Mouse (Mus musculus): ENCODE measurements at regions not wholly inside any gene's neighbourhood (a gene's known extent, or its start where the extent isn't known, plus 50 kb on each side); places are given as distances from the start of the nearest gene placed in this dataset.

GRCm38 (mm10) chr9:43879220-43879968 lies 135.6 kb downstream of the Nectin1 start:
- peaks cover 33% of the 10 kb centered on the region for H3K27me3 ChIP-seq (ENCODE audit: control insufficient read depth, insufficient read depth, low read depth, low read length)
- no peaks in the 10 kb centered on the region for H3K9me3 ChIP-seq (ENCODE audit: control insufficient read depth, low read length)
- no peak overlapping the region for H3K27ac ChIP-seq (ENCODE audit: low read length)
- ATAC-seq (ENCODE audit: low read depth), result peak; percentile 75
- H3K9ac ChIP-seq (ENCODE audit: low read length), result no peak overlapping the region
- 3% methylated on average over 24 of the region's 24 CpGs for WGBS
- H3K4me3 ChIP-seq (ENCODE audit: low read length), result peak overlapping the region; percentile 20
- no peaks in the 10 kb centered on the region for H3K36me3 ChIP-seq (ENCODE audit: control insufficient read depth, insufficient read depth, low read length)
- peak overlapping the region; percentile 40 for H3K4me2 ChIP-seq (ENCODE audit: low read depth, low read length)
- peaks cover 6% of the 10 kb centered on the region; the same call in 1 of the 2 replicates for H3K4me1 ChIP-seq (replicated peaks; ENCODE audit: control insufficient read depth, insufficient read depth, low read length)

- H3K4me3 ChIP-seq (ENCODE audit: low read length), result peak overlapping the region; percentile 20
- peaks cover 6% of the 10 kb centered on the region; the same call in 1 of the 2 replicates for H3K4me1 ChIP-seq (replicated peaks; ENCODE audit: control insufficient read depth, insufficient read depth, low read length)
- H3K4me2 ChIP-seq (ENCODE audit: low read depth, low read length), result peak overlapping the region; percentile 40
- H3K27me3 ChIP-seq (ENCODE audit: control insufficient read depth, insufficient read depth, low read depth, low read length), result peaks cover 33% of the 10 kb centered on the region
- ATAC-seq (ENCODE audit: low read depth), result no peak
- H3K27ac ChIP-seq (ENCODE audit: low read length), result no peak overlapping the region
- under 1% methylated on average over 26 of the region's 26 CpGs for WGBS
- no peaks in the 10 kb centered on the region for H3K9me3 ChIP-seq (ENCODE audit: control insufficient read depth, low read length)
- no peak overlapping the region for H3K9ac ChIP-seq (ENCODE audit: low read length)
- H3K36me3 ChIP-seq (ENCODE audit: control insufficient read depth, insufficient read depth, low read length), result no peaks in the 10 kb centered on the region
Observed at GRCm38 (mm10) chr9:43879969-43880396, 136.2 kb downstream of the Nectin1 start.

- H3K4me2 ChIP-seq (ENCODE audit: low read depth, low read length), result no peak overlapping the region
- ATAC-seq (ENCODE audit: low read depth), result no peak
- H3K27ac ChIP-seq (ENCODE audit: low read length), result no peak overlapping the region
- H3K4me3 ChIP-seq (ENCODE audit: low read length), result no peak overlapping the region
- no peaks in the 10 kb centered on the region; the same call in 1 of the 2 replicates for H3K27me3 ChIP-seq (ENCODE audit: control insufficient read depth, insufficient read depth, low read depth, low read length)
- H3K4me1 ChIP-seq (replicated peaks; ENCODE audit: control insufficient read depth, insufficient read depth, low read length), result no peaks in the 10 kb centered on the region
- 52% methylated on average over 6 of the region's 6 CpGs for WGBS
- H3K9ac ChIP-seq (ENCODE audit: low read length), result no peak overlapping the region
- no peaks in the 10 kb centered on the region for H3K9me3 ChIP-seq (ENCODE audit: control insufficient read depth, low read length)
- no peaks in the 10 kb centered on the region for H3K36me3 ChIP-seq (ENCODE audit: control insufficient read depth, insufficient read depth, low read length)
Observed at GRCm38 (mm10) chr9:43893086-43893485, 149.3 kb downstream of the Nectin1 start.

- H3K9me3 ChIP-seq (ENCODE audit: control insufficient read depth, low read length), result no peaks in the 10 kb centered on the region
- no peak overlapping the region for H3K4me2 ChIP-seq (ENCODE audit: low read depth, low read length)
- 46% methylated on average over 4 of the region's 4 CpGs for WGBS
- no peak for ATAC-seq (ENCODE audit: low read depth)
- H3K27ac ChIP-seq (ENCODE audit: low read length), result no peak overlapping the region
- H3K36me3 ChIP-seq (ENCODE audit: control insufficient read depth, insufficient read depth, low read length), result no peaks in the 10 kb centered on the region
- H3K4me3 ChIP-seq (ENCODE audit: low read length), result no peak overlapping the region
- H3K4me1 ChIP-seq (replicated peaks; ENCODE audit: control insufficient read depth, insufficient read depth, low read length), result no peaks in the 10 kb centered on the region
- H3K9ac ChIP-seq (ENCODE audit: low read length), result no peak overlapping the region
- H3K27me3 ChIP-seq (ENCODE audit: control insufficient read depth, insufficient read depth, low read depth, low read length), result no peaks in the 10 kb centered on the region
Observed at GRCm38 (mm10) chr9:43899239-43899638, 143.9 kb upstream of the Thy1 start.

GRCm38 (mm10) chr9:43908325-43908724 lies 134.9 kb upstream of the Thy1 start:
- H3K36me3 ChIP-seq (ENCODE audit: control insufficient read depth, insufficient read depth, low read length), result no peaks in the 10 kb centered on the region
- no peaks in the 10 kb centered on the region for H3K4me1 ChIP-seq (replicated peaks; ENCODE audit: control insufficient read depth, insufficient read depth, low read length)
- H3K27ac ChIP-seq (ENCODE audit: low read length), result no peak overlapping the region
- no peak overlapping the region for H3K9ac ChIP-seq (ENCODE audit: low read length)
- no peak for ATAC-seq (ENCODE audit: low read depth)
- no peaks in the 10 kb centered on the region for H3K27me3 ChIP-seq (ENCODE audit: control insufficient read depth, insufficient read depth, low read depth, low read length)
- H3K4me2 ChIP-seq (ENCODE audit: low read depth, low read length), result no peak overlapping the region
- no peaks in the 10 kb centered on the region; the same call in 1 of the 2 replicates for H3K9me3 ChIP-seq (ENCODE audit: control insufficient read depth, low read length)
- H3K4me3 ChIP-seq (ENCODE audit: low read length), result no peak overlapping the region
- WGBS, result 67% methylated on average over 4 of the region's 4 CpGs

- no peak for ATAC-seq (ENCODE audit: low read depth)
- WGBS, result 45% methylated on average over 5 of the region's 5 CpGs
- no peak overlapping the region for H3K4me2 ChIP-seq (ENCODE audit: low read depth, low read length)
- H3K36me3 ChIP-seq (ENCODE audit: control insufficient read depth, insufficient read depth, low read length), result no peaks in the 10 kb centered on the region
- no peak overlapping the region for H3K9ac ChIP-seq (ENCODE audit: low read length)
- no peaks in the 10 kb centered on the region for H3K4me1 ChIP-seq (replicated peaks; ENCODE audit: control insufficient read depth, insufficient read depth, low read length)
- no peak overlapping the region for H3K4me3 ChIP-seq (ENCODE audit: low read length)
- H3K9me3 ChIP-seq (ENCODE audit: control insufficient read depth, low read length), result no peaks in the 10 kb centered on the region; the same call in 1 of the 2 replicates
- H3K27ac ChIP-seq (ENCODE audit: low read length), result no peak overlapping the region
- no peaks in the 10 kb centered on the region for H3K27me3 ChIP-seq (ENCODE audit: control insufficient read depth, insufficient read depth, low read depth, low read length)
Observed at GRCm38 (mm10) chr9:43915015-43915414, 128.2 kb upstream of the Thy1 start.

- Histone ChIP-seq H3K9ac (ENCODE audit: low read length) (no peak overlapping the region), H3K27ac (ENCODE audit: low read length) (no peak overlapping the region), H3K4me2 (ENCODE audit: low read depth, low read length) (no peak overlapping the region), H3K9me3 (ENCODE audit: control insufficient read depth, low read length) (no peaks in the 10 kb centered on the region), H3K4me3 (ENCODE audit: low read length) (no peak overlapping the region), H3K27me3 (ENCODE audit: control insufficient read depth, insufficient read depth, low read depth, low read length) (peaks cover 5% of the 10 kb centered on the region; the same call in 1 of the 2 replicates), H3K36me3 (ENCODE audit: control insufficient read depth, insufficient read depth, low read length) (no peaks in the 10 kb centered on the region), H3K4me1 (replicated peaks; ENCODE audit: control insufficient read depth, insufficient read depth, low read length) (no peaks in the 10 kb centered on the region)
- no peak for ATAC-seq (ENCODE audit: low read depth)
- 21% methylated on average over 10 of the region's 10 CpGs for WGBS
Observed at GRCm38 (mm10) chr9:43917467-43917866, 125.7 kb upstream of the Thy1 start.

GRCm38 (mm10) chr9:43919010-43919409 lies 124.2 kb upstream of the Thy1 start:
- Histone ChIP-seq H3K27me3 (ENCODE audit: control insufficient read depth, insufficient read depth, low read depth, low read length) (peaks cover 5% of the 10 kb centered on the region; the same call in 1 of the 2 replicates), H3K9me3 (ENCODE audit: control insufficient read depth, low read length) (no peaks in the 10 kb centered on the region)

GRCm38 (mm10) chr9:43920053-43920754 lies 123.0 kb upstream of the Thy1 start:
- H3K4me2 ChIP-seq (ENCODE audit: low read depth, low read length), result no peak overlapping the region
- H3K9me3 ChIP-seq (ENCODE audit: control insufficient read depth, low read length), result no peaks in the 10 kb centered on the region
- H3K36me3 ChIP-seq (ENCODE audit: control insufficient read depth, insufficient read depth, low read length), result no peaks in the 10 kb centered on the region
- H3K27me3 ChIP-seq (ENCODE audit: control insufficient read depth, insufficient read depth, low read depth, low read length), result peaks cover 5% of the 10 kb centered on the region; the same call in 1 of the 2 replicates
- H3K4me1 ChIP-seq (replicated peaks; ENCODE audit: control insufficient read depth, insufficient read depth, low read length), result no peaks in the 10 kb centered on the region
- no peak overlapping the region for H3K27ac ChIP-seq (ENCODE audit: low read length)
- no peak overlapping the region for H3K9ac ChIP-seq (ENCODE audit: low read length)
- H3K4me3 ChIP-seq (ENCODE audit: low read length), result no peak overlapping the region
- WGBS, result 10% methylated on average over 24 of the region's 24 CpGs
- no peak for ATAC-seq (ENCODE audit: low read depth)

More at GRCm38 (mm10) chr9:43919010-43919409, 124.2 kb upstream of the Thy1 start:
- no peak overlapping the region for H3K4me2 ChIP-seq (ENCODE audit: low read depth, low read length)
- no peak overlapping the region for H3K4me3 ChIP-seq (ENCODE audit: low read length)
- H3K36me3 ChIP-seq (ENCODE audit: control insufficient read depth, insufficient read depth, low read length), result no peaks in the 10 kb centered on the region
- H3K27ac ChIP-seq (ENCODE audit: low read length), result no peak overlapping the region
- H3K4me1 ChIP-seq (replicated peaks; ENCODE audit: control insufficient read depth, insufficient read depth, low read length), result no peaks in the 10 kb centered on the region
- 79% methylated on average over 17 of the region's 17 CpGs for WGBS
- no peak for ATAC-seq (ENCODE audit: low read depth)
- H3K9ac ChIP-seq (ENCODE audit: low read length), result no peak overlapping the region
